Mouse (Mus musculus) stomach, embryonic 15.5 days (tissue): ENCODE measurements around the gene Cx3cr1. TPM values are rescaled to one million over a fixed set of nuclear protein-coding genes. Genes with fewer than 3 reads are reported as not detected.

Experiments
- ATAC-seq: fragments of 200-750 bp; cut with Nextera tagmentation; 2 replicates; pipeline ENCODE4 v1.8.0; 2017; ENCODE audit warnings: low read depth, moderate number of reproducible peaks, moderate TSS enrichment; ENCODE audit not compliant: insufficient read depth, low FRiP score
- H3K27ac ChIP-seq: fragments of 300-500 bp; sonication (generic); 2 replicates; pipeline ENCODE4 v1.5.1; 2015; ENCODE audit warnings: mild to moderate bottlenecking, inconsistent platforms
- H3K27me3 ChIP-seq: fragments of 300-500 bp; sonication (generic); replicated peaks from 2 replicates; pipeline ENCODE4 v1.6.1; 2015; ENCODE audit warnings: inconsistent platforms
- H3K36me3 ChIP-seq: fragments of 300-500 bp; sonication (generic); 2 replicates; pipeline ENCODE4 v1.6.1; 2015; ENCODE audit warnings: inconsistent platforms
- H3K4me1 ChIP-seq: fragments of 300-500 bp; sonication (generic); 2 replicates; pipeline ENCODE4 v1.6.1; 2015; ENCODE audit warnings: inconsistent platforms
- H3K4me2 ChIP-seq: fragments of 300-500 bp; sonication (generic); 2 replicates; pipeline ENCODE4 v1.6.1; 2015; ENCODE audit warnings: mild to moderate bottlenecking, inconsistent platforms
- H3K4me3 ChIP-seq: fragments of 300-500 bp; sonication (generic); replicated peaks from 2 replicates; pipeline ENCODE4 v1.5.1; 2015; ENCODE audit warnings: inconsistent platforms
- H3K9ac ChIP-seq: fragments of 300-500 bp; sonication (generic); 2 replicates; pipeline ENCODE4 v1.6.1; 2015; ENCODE audit warnings: inconsistent platforms
- H3K9me3 ChIP-seq: fragments of 300-500 bp; sonication (generic); 2 replicates; pipeline ENCODE4 v1.6.1; 2016; ENCODE audit warnings: inconsistent platforms
- WGBS: fragments of 180-500 bp; shearing (Covaris S2); methylation state at CpG from one replicate; pipeline ENCODE4 v1.1.7; 2015; 5-methylcytosine and 5-hydroxymethylcytosine counted together
- polyA plus RNA-seq: library from polyadenylated mRNA; unstranded; fragments of >200 nt; fragmentation: Nextera tagmentation; extraction: Ambion mirVana; gene quantifications from 2 replicates; pipeline ENCODE4 v1.2.1, GENCODE M21; 2015

Cx3cr1 gene
- polyA plus RNA-seq, 1 experiment from 2014 or later = 13.3 TPM

- no peak overlapping the region for H3K27ac ChIP-seq
- no peak overlapping the region for H3K9ac ChIP-seq
- no peak overlapping the region for H3K4me3 ChIP-seq
- no peaks in the 10 kb centered on the region for H3K9me3 ChIP-seq
- no peaks in the 10 kb centered on the region for H3K27me3 ChIP-seq
- ATAC-seq = no peak
- 77% methylated on average over 7 of the region's 7 CpGs for WGBS
- H3K36me3 ChIP-seq = peaks cover 21% of the 10 kb centered on the region
- H3K4me1 ChIP-seq = peaks cover 10% of the 10 kb centered on the region
- no peak overlapping the region for H3K4me2 ChIP-seq
These were observed 99.9 kb downstream of the Cx3cr1 start for GRCm38 (mm10) chr9:119969811-119970210.

GRCm38 (mm10) chr9:119966221-119966910 is 103.3 kb downstream of the Cx3cr1 start:
- H3K36me3 ChIP-seq = no peaks in the 10 kb centered on the region
- no peaks in the 10 kb centered on the region for H3K27me3 ChIP-seq
- H3K4me1 ChIP-seq = peaks cover 26% of the 10 kb centered on the region
- ATAC-seq = no peak
- H3K4me3 ChIP-seq = no peak overlapping the region
- 86% methylated on average over 26 of the region's 26 CpGs for WGBS
- H3K9ac ChIP-seq = no peak overlapping the region
- H3K9me3 ChIP-seq = no peaks in the 10 kb centered on the region
- H3K27ac ChIP-seq = no peak overlapping the region
- H3K4me2 ChIP-seq = no peak overlapping the region

GRCm38 (mm10) chr9:119965186-119965585 is 104.5 kb downstream of the Cx3cr1 start:
- Histone ChIP-seq H3K4me1 (peaks cover 16% of the 10 kb centered on the region), H3K4me3 (no peak overlapping the region), H3K27me3 (no peaks in the 10 kb centered on the region), H3K4me2 (no peak overlapping the region), H3K9ac (no peak overlapping the region), H3K36me3 (no peaks in the 10 kb centered on the region), H3K9me3 (no peaks in the 10 kb centered on the region), H3K27ac (no peak overlapping the region)
- WGBS = 70% methylated on average over 3 of the region's 3 CpGs
- ATAC-seq = no peak

- H3K4me1 ChIP-seq = peaks cover 16% of the 10 kb centered on the region
- H3K27me3 ChIP-seq = no peaks in the 10 kb centered on the region
- H3K4me3 ChIP-seq = no peak overlapping the region
- H3K4me2 ChIP-seq = no peak overlapping the region
- no peak overlapping the region for H3K9ac ChIP-seq
- no peaks in the 10 kb centered on the region for H3K36me3 ChIP-seq
- WGBS = 82% methylated on average over 3 of the region's 3 CpGs
- ATAC-seq = no peak
- no peaks in the 10 kb centered on the region for H3K9me3 ChIP-seq
- no peak overlapping the region for H3K27ac ChIP-seq
These were observed 105.5 kb downstream of the Cx3cr1 start for GRCm38 (mm10) chr9:119964206-119964605.

GRCm38 (mm10) chr9:119962987-119963667 is 106.6 kb downstream of the Cx3cr1 start:
- Histone ChIP-seq H3K27me3 (no peaks in the 10 kb centered on the region), H3K4me2 (peak overlapping the region; percentile 37), H3K4me1 (peaks cover 16% of the 10 kb centered on the region), H3K9ac (no peak overlapping the region), H3K4me3 (no peak overlapping the region), H3K27ac (no peak overlapping the region), H3K36me3 (no peaks in the 10 kb centered on the region), H3K9me3 (no peaks in the 10 kb centered on the region)
- 19% methylated on average over 21 of the region's 21 CpGs for WGBS
- 0 out of 2 replicates have a peak, but pooled peaks have one; percentile 51 for ATAC-seq

GRCm38 (mm10) chr9:119962216-119962615 is 107.5 kb downstream of the Cx3cr1 start:
- no peak for ATAC-seq
- Histone ChIP-seq H3K4me1 (peaks cover 16% of the 10 kb centered on the region), H3K4me2 (no peak overlapping the region), H3K36me3 (no peaks in the 10 kb centered on the region), H3K27me3 (no peaks in the 10 kb centered on the region), H3K4me3 (no peak overlapping the region), H3K27ac (no peak overlapping the region), H3K9ac (no peak overlapping the region), H3K9me3 (no peaks in the 10 kb centered on the region)
- 70% methylated on average over 4 of the region's 4 CpGs for WGBS

- WGBS = 72% methylated on average over 9 of the region's 9 CpGs
- no peaks in the 10 kb centered on the region for H3K27me3 ChIP-seq
- ATAC-seq = no peak
These were observed 110.8 kb downstream of the Cx3cr1 start for GRCm38 (mm10) chr9:119958835-119959234.

GRCm38 (mm10) chr9:119951388-119951787 is 118.3 kb downstream of the Cx3cr1 start:
- peaks cover 8% of the 10 kb centered on the region for H3K4me1 ChIP-seq
- 81% methylated on average over 9 of the region's 9 CpGs for WGBS
- no peak overlapping the region for H3K4me2 ChIP-seq
- H3K36me3 ChIP-seq = no peaks in the 10 kb centered on the region
- ATAC-seq = no peak
- no peak overlapping the region for H3K4me3 ChIP-seq
- H3K27me3 ChIP-seq = no peaks in the 10 kb centered on the region
- H3K27ac ChIP-seq = no peak overlapping the region
- H3K9me3 ChIP-seq = no peaks in the 10 kb centered on the region
- H3K9ac ChIP-seq = no peak overlapping the region

More at GRCm38 (mm10) chr9:119958835-119959234, 110.8 kb downstream of the Cx3cr1 start:
- Histone ChIP-seq H3K4me2 (no peak overlapping the region), H3K27ac (no peak overlapping the region), H3K36me3 (no peaks in the 10 kb centered on the region), H3K9ac (no peak overlapping the region), H3K9me3 (no peaks in the 10 kb centered on the region), H3K4me3 (no peak overlapping the region), H3K4me1 (peaks cover 16% of the 10 kb centered on the region)

GRCm38 (mm10) chr9:119950434-119950833 is 119.2 kb downstream of the Cx3cr1 start:
- Histone ChIP-seq H3K9ac (no peak overlapping the region), H3K36me3 (no peaks in the 10 kb centered on the region), H3K4me1 (peaks cover 8% of the 10 kb centered on the region), H3K27ac (no peak overlapping the region), H3K4me2 (no peak overlapping the region), H3K4me3 (no peak overlapping the region), H3K27me3 (no peaks in the 10 kb centered on the region), H3K9me3 (no peaks in the 10 kb centered on the region)
- WGBS = 29% methylated on average over 6 of the region's 6 CpGs
- peak; percentile 36; the same call in 1 of the 2 replicates for ATAC-seq

GRCm38 (mm10) chr9:119948804-119949203 is 120.9 kb downstream of the Cx3cr1 start:
- no peak overlapping the region for H3K9ac ChIP-seq
- no peak for ATAC-seq
- WGBS = 37% methylated on average over 3 of the region's 3 CpGs

GRCm38 (mm10) chr9:119945173-119945900 is 124.3 kb downstream of the Cx3cr1 start:
- ATAC-seq = no peak
- Histone ChIP-seq H3K4me3 (no peak overlapping the region), H3K4me1 (peaks cover 4% of the 10 kb centered on the region; the same call in 1 of the 2 replicates), H3K4me2 (no peak overlapping the region), H3K36me3 (no peaks in the 10 kb centered on the region), H3K27ac (no peak overlapping the region), H3K9ac (no peak overlapping the region), H3K27me3 (no peaks in the 10 kb centered on the region), H3K9me3 (no peaks in the 10 kb centered on the region)
- WGBS = 70% methylated on average over 12 of the region's 12 CpGs

More at GRCm38 (mm10) chr9:119948804-119949203, 120.9 kb downstream of the Cx3cr1 start:
- H3K9me3 ChIP-seq = no peaks in the 10 kb centered on the region
- no peaks in the 10 kb centered on the region for H3K36me3 ChIP-seq
- peaks cover 8% of the 10 kb centered on the region for H3K4me1 ChIP-seq
- no peak overlapping the region for H3K27ac ChIP-seq
- no peaks in the 10 kb centered on the region for H3K27me3 ChIP-seq
- H3K4me2 ChIP-seq = no peak overlapping the region
- H3K4me3 ChIP-seq = no peak overlapping the region

GRCm38 (mm10) chr9:119943326-119943725 is 126.4 kb downstream of the Cx3cr1 start:
- WGBS = 77% methylated on average over 1 of the region's 1 CpGs
- H3K27ac ChIP-seq = no peak overlapping the region
- H3K4me1 ChIP-seq = 0 out of 2 replicates have a peak, but pooled peaks cover 2% of the 10 kb centered on the region
- H3K4me3 ChIP-seq = no peak overlapping the region
- no peak for ATAC-seq
- H3K4me2 ChIP-seq = no peak overlapping the region
- H3K9me3 ChIP-seq = no peaks in the 10 kb centered on the region
- H3K36me3 ChIP-seq = no peaks in the 10 kb centered on the region
- H3K9ac ChIP-seq = no peak overlapping the region
- no peaks in the 10 kb centered on the region for H3K27me3 ChIP-seq
